Mouse (Mus musculus): ENCODE results near the gene Cdk5rap3. TPM values are rescaled to one million over a fixed set of nuclear protein-coding genes. Genes with fewer than 3 reads are reported as not detected.
A peak's percentile ranks its signal among the peaks of the same experiment; 100 is the strongest.

Gene Cdk5rap3
- total RNA-seq, 2 experiments from 2014 or later: 35.8 to 37.2 TPM

GRCm38 (mm10) chr11:96901332-96901731 lies 15.0 kb downstream of the Cdk5rap3 start:
- no peak for DNase-seq (ENCODE audit: extremely low spot score in 1 of 2, low spot score in 1 of 2)

GRCm38 (mm10) chr11:96899449-96900306 lies 16.6 kb downstream of the Cdk5rap3 start:
- no peak for DNase-seq (ENCODE audit: extremely low spot score in 1 of 2, low spot score in 1 of 2)

- no peak for DNase-seq (ENCODE audit: extremely low spot score in 1 of 2, low spot score in 1 of 2)
These were observed 20.4 kb downstream of the Cdk5rap3 start for GRCm38 (mm10) chr11:96895886-96896285.

GRCm38 (mm10) chr11:96893203-96893842 lies 23.0 kb downstream of the Cdk5rap3 start:
- no peak for DNase-seq (ENCODE audit: extremely low spot score in 1 of 2, low spot score in 1 of 2)

GRCm38 (mm10) chr11:96891784-96892527 lies 24.3 kb downstream of the Cdk5rap3 start:
- no peak for DNase-seq (ENCODE audit: extremely low spot score in 1 of 2, low spot score in 1 of 2)

GRCm38 (mm10) chr11:96886942-96887546 lies 29.3 kb downstream of the Cdk5rap3 start:
- no peak for DNase-seq (ENCODE audit: extremely low spot score in 1 of 2, low spot score in 1 of 2)

GRCm38 (mm10) chr11:96885901-96886340 lies 30.4 kb downstream of the Cdk5rap3 start:
- DNase-seq (ENCODE audit: extremely low spot score in 1 of 2, low spot score in 1 of 2): no peak

- no peak for DNase-seq (ENCODE audit: extremely low spot score in 1 of 2, low spot score in 1 of 2)
These were observed 36.0 kb downstream of the Cdk5rap3 start for GRCm38 (mm10) chr11:96880296-96880695.

GRCm38 (mm10) chr11:96879359-96879758 lies 36.9 kb downstream of the Cdk5rap3 start:
- DNase-seq (ENCODE audit: extremely low spot score in 1 of 2, low spot score in 1 of 2): no peak

GRCm38 (mm10) chr11:96878715-96879114 lies 37.6 kb downstream of the Cdk5rap3 start:
- no peak for DNase-seq (ENCODE audit: extremely low spot score in 1 of 2, low spot score in 1 of 2)

- no peak for DNase-seq (ENCODE audit: extremely low spot score in 1 of 2, low spot score in 1 of 2)
These were observed 39.2 kb downstream of the Cdk5rap3 start for GRCm38 (mm10) chr11:96877071-96877470.

GRCm38 (mm10) chr11:96876300-96877040 lies 39.8 kb downstream of the Cdk5rap3 start:
- DNase-seq (ENCODE audit: extremely low spot score in 1 of 2, low spot score in 1 of 2): peak in 1 of 2 experiments; percentile 15

- peak; percentile 74 to 78 for DNase-seq (ENCODE audit: extremely low spot score in 1 of 2, low spot score in 1 of 2)
These were observed 40.6 kb downstream of the Cdk5rap3 start for GRCm38 (mm10) chr11:96875745-96876144.

- DNase-seq (ENCODE audit: extremely low spot score in 1 of 2, low spot score in 1 of 2): no peak
These were observed 41.0 kb downstream of the Cdk5rap3 start for GRCm38 (mm10) chr11:96875270-96875669.

- no peak for DNase-seq (ENCODE audit: extremely low spot score in 1 of 2, low spot score in 1 of 2)
These were observed 42.6 kb downstream of the Cdk5rap3 start for GRCm38 (mm10) chr11:96873601-96874140.

- peak in 1 of 2 experiments; percentile 25 for DNase-seq (ENCODE audit: extremely low spot score in 1 of 2, low spot score in 1 of 2)
These were observed 43.6 kb downstream of the Cdk5rap3 start for GRCm38 (mm10) chr11:96872441-96873379.

GRCm38 (mm10) chr11:96867149-96867548 lies 49.1 kb downstream of the Cdk5rap3 start:
- DNase-seq (ENCODE audit: extremely low spot score in 1 of 2, low spot score in 1 of 2): peak; percentile 59 to 78

- DNase-seq (ENCODE audit: extremely low spot score in 1 of 2, low spot score in 1 of 2): no peak
These were observed 52.9 kb downstream of the Cdk5rap3 start for GRCm38 (mm10) chr11:96863206-96863995.

Data from layer of hippocampus, postnatal 25 days (tissue).